Comparison of ENCODE assay signal across 17 mouse cellular contexts in genomic region chr5:118888131-118888530, GRCm38 (mm10).
"Had no signal": no experiment of that assay in that cellular context is flagged by ENCODE, and none has a peak within 500 bp of the region (broad histone marks: within the 10 kb centered on the region; RNA-seq: fewer than 3 reads in every experiment).

No protein-coding gene starts in this region.

- H3K9me3 ChIP-seq: lung, embryonic 15.5 days; megakaryocyte, embryonic 14.5 days; midbrain, embryonic 13.5 days; midbrain, embryonic 15.5 days; neural tube, embryonic 12.5 days had no signal

- H3K27ac ChIP-seq: lung, embryonic 15.5 days; macrophage; midbrain, embryonic 13.5 days; midbrain, embryonic 15.5 days; neural tube, embryonic 12.5 days had no signal

- H3K36me3 ChIP-seq: lung, embryonic 15.5 days; midbrain, embryonic 13.5 days; midbrain, embryonic 15.5 days; neural tube, embryonic 12.5 days had no signal

- H3K27me3 ChIP-seq: lung, embryonic 15.5 days; midbrain, embryonic 15.5 days; neural tube, embryonic 12.5 days had no signal

- DNase-seq: liver, postnatal 0 days; lung, adult 2 months; lung, postnatal 14 days; lung, postnatal 36 days; right cerebral cortex, adult 18-20 months; right cerebral cortex, postnatal 25 days; right cerebral cortex, postnatal 4 days; spleen, adult 18-20 months; thymus, adult 18-20 months; thymus, postnatal 14 days; thymus, postnatal 36 days had no signal

- H3K4me3 ChIP-seq: lung, embryonic 15.5 days; megakaryocyte, embryonic 14.5 days; midbrain, embryonic 13.5 days; midbrain, embryonic 15.5 days; neural tube, embryonic 12.5 days had no signal

- H3K4me1 ChIP-seq: megakaryocyte, embryonic 14.5 days; midbrain, embryonic 15.5 days; neural tube, embryonic 12.5 days had no signal
